Mouse (Mus musculus) testis, adult 2 months (tissue): ENCODE data around the gene Aff3. TPM values are rescaled to one million over a fixed set of nuclear protein-coding genes. Genes with fewer than 3 reads are reported as not detected.

Experiments used
- H3K27ac ChIP-seq: fragments of 200-500 bp; 2 replicates; pipeline ENCODE4 v1.5.1; 2012; ENCODE audit warnings: low read depth, low read length; ENCODE audit not compliant: control insufficient read depth, insufficient read depth
- H3K27me3 ChIP-seq: fragments of 200-500 bp; 2 replicates; pipeline ENCODE4 v1.6.1; 2012; ENCODE audit warnings: mild to moderate bottlenecking, low read length, moderate library complexity; ENCODE audit not compliant: control insufficient read depth, insufficient read depth
- H3K36me3 ChIP-seq: fragments of 200-500 bp; 2 replicates; pipeline ENCODE4 v1.6.1; 2012; ENCODE audit warnings: mild to moderate bottlenecking, low read length; ENCODE audit not compliant: control insufficient read depth, insufficient read depth
- H3K4me1 ChIP-seq: fragments of 200-500 bp; 2 replicates; pipeline ENCODE4 v1.6.1; 2012; ENCODE audit warnings: low read length; ENCODE audit not compliant: control insufficient read depth, insufficient read depth
- H3K4me3 ChIP-seq: fragments of 200-500 bp; 2 replicates; pipeline ENCODE4 v1.5.1; 2012; ENCODE audit warnings: low read depth, mild to moderate bottlenecking, low read length, moderate library complexity, mixed read lengths; ENCODE audit not compliant: control insufficient read depth
- CTCF ChIP-seq: fragments of 200-500 bp; IDR thresholded peaks from 2 replicates; pipeline ENCODE4 v1.5.1; 2012; ENCODE audit warnings: low read depth, mild to moderate bottlenecking, inconsistent platforms, low read length, moderate library complexity; ENCODE audit not compliant: control insufficient read depth, insufficient read depth, insufficient replicate concordance
- POLR2A ChIP-seq: fragments of 200-500 bp; IDR thresholded peaks from 2 replicates; pipeline ENCODE4 v1.6.1; 2012; ENCODE audit warnings: low read depth, mild to moderate bottlenecking, inconsistent platforms, low read length, moderate library complexity; ENCODE audit not compliant: control insufficient read depth
- polyA plus RNA-seq: library from polyadenylated mRNA; depleted of rRNA; stranded (reverse); fragments of >200 nt; gene quantifications from 2 replicates; pipeline ENCODE4 v1.2.3, GENCODE M21; 2012

The Aff3 gene
- polyA plus RNA-seq, 1 experiment, result 8.1 TPM

- Histone ChIP-seq H3K27me3 (no peaks in the 10 kb centered on the region), H3K36me3 (no peaks in the 10 kb centered on the region), H3K27ac (no peak overlapping the region), H3K4me1 (peaks cover 2% of the 10 kb centered on the region; the same call in 1 of the 2 replicates), H3K4me3 (no peak overlapping the region)
- TF ChIP-seq POLR2A (no peak), CTCF (no peak)
Measured at GRCm38 (mm10) chr1:38632461-38633180, 32.1 kb downstream of the Aff3 start.

GRCm38 (mm10) chr1:38631501-38632279 lies 33.1 kb downstream of the Aff3 start:
- H3K36me3 ChIP-seq, result no peaks in the 10 kb centered on the region
- no peak overlapping the region for H3K27ac ChIP-seq
- TF ChIP-seq CTCF (no peak), POLR2A (no peak)
- no peaks in the 10 kb centered on the region for H3K27me3 ChIP-seq
- H3K4me3 ChIP-seq, result no peak overlapping the region
- peaks cover 6% of the 10 kb centered on the region for H3K4me1 ChIP-seq

GRCm38 (mm10) chr1:38628901-38629585 lies 35.7 kb downstream of the Aff3 start:
- no peak overlapping the region for H3K27ac ChIP-seq
- no peaks in the 10 kb centered on the region for H3K36me3 ChIP-seq
- peaks cover 7% of the 10 kb centered on the region for H3K4me1 ChIP-seq
- no peaks in the 10 kb centered on the region for H3K27me3 ChIP-seq
- TF ChIP-seq CTCF, result no peak
- no peak overlapping the region for H3K4me3 ChIP-seq

GRCm38 (mm10) chr1:38628426-38628825 lies 36.3 kb downstream of the Aff3 start:
- Histone ChIP-seq H3K4me3 (no peak overlapping the region), H3K27me3 (no peaks in the 10 kb centered on the region), H3K36me3 (no peaks in the 10 kb centered on the region), H3K27ac (no peak overlapping the region), H3K4me1 (peaks cover 7% of the 10 kb centered on the region)
- TF ChIP-seq CTCF (no peak), POLR2A (no peak)

- Histone ChIP-seq H3K4me1 (peaks cover 7% of the 10 kb centered on the region), H3K4me3 (peak overlapping the region; percentile 36), H3K27me3 (no peaks in the 10 kb centered on the region), H3K27ac (peak overlapping the region; percentile 0; the same call in 1 of the 2 replicates), H3K36me3 (no peaks in the 10 kb centered on the region)
- TF ChIP-seq POLR2A (no peak), CTCF (no peak)
Measured at GRCm38 (mm10) chr1:38627683-38628361, 36.9 kb downstream of the Aff3 start.

GRCm38 (mm10) chr1:38626739-38627661 lies 37.8 kb downstream of the Aff3 start:
- Histone ChIP-seq H3K27me3 (no peaks in the 10 kb centered on the region), H3K36me3 (no peaks in the 10 kb centered on the region), H3K27ac (no peak overlapping the region), H3K4me3 (peak overlapping the region; percentile 68), H3K4me1 (peaks cover 7% of the 10 kb centered on the region)
- TF ChIP-seq CTCF (no peak), POLR2A (no peak)

- no peak for TF ChIP-seq CTCF
- TF ChIP-seq POLR2A, result no peak
- Histone ChIP-seq H3K4me1 (peaks cover 7% of the 10 kb centered on the region), H3K36me3 (no peaks in the 10 kb centered on the region), H3K4me3 (peak overlapping the region; percentile 68), H3K27ac (no peak overlapping the region), H3K27me3 (no peaks in the 10 kb centered on the region)
Measured at GRCm38 (mm10) chr1:38626388-38626738, 38.4 kb downstream of the Aff3 start.
